Mouse (Mus musculus): ENCODE measurements around the gene Ncapd2. TPM values are rescaled to one million over a fixed set of nuclear protein-coding genes. Genes with fewer than 3 reads are reported as not detected.

Ncapd2 gene
- polyA plus RNA-seq, 1 experiment from 2014 or later: 261 TPM

- 65% methylated on average over 9 of the region's 9 CpGs for WGBS
- Histone ChIP-seq H3K4me3 (0 out of 2 replicates have a peak overlapping the region, but pooled peaks have one; percentile 59), H3K27me3 (replicated peaks; ENCODE audit: low read depth, poor library complexity, severe bottlenecking) (no peaks in the 10 kb centered on the region), H3K27ac (replicated peaks) (0 out of 2 replicates have a peak overlapping the region, but pooled peaks have one; percentile 10), H3K9me3 (no peaks in the 10 kb centered on the region), H3K36me3 (replicated peaks) (no peaks in the 10 kb centered on the region), H3K4me1 (peaks cover 33% of the 10 kb centered on the region)
- DNase-seq (ENCODE audit: low spot score): no peak
Measured at GRCm38 (mm10) chr6:125230571-125230970, 39.1 kb upstream of the Ncapd2 start.

- no peaks in the 10 kb centered on the region for H3K36me3 ChIP-seq (replicated peaks)
- H3K4me1 ChIP-seq: peaks cover 4% of the 10 kb centered on the region
- H3K9me3 ChIP-seq: no peaks in the 10 kb centered on the region
- H3K27ac ChIP-seq (replicated peaks): no peak overlapping the region
- WGBS: 82% methylated on average over 5 of the region's 5 CpGs
- H3K27me3 ChIP-seq (replicated peaks; ENCODE audit: low read depth, poor library complexity, severe bottlenecking): no peaks in the 10 kb centered on the region
- no peak for DNase-seq (ENCODE audit: low spot score)
- H3K4me3 ChIP-seq: no peak overlapping the region
Measured at GRCm38 (mm10) chr6:125225518-125226115, 34.1 kb upstream of the Ncapd2 start.

GRCm38 (mm10) chr6:125222577-125222976, 31.1 kb upstream of the Ncapd2 start:
- H3K36me3 ChIP-seq (replicated peaks): no peaks in the 10 kb centered on the region
- no peak overlapping the region for H3K4me3 ChIP-seq
- H3K9me3 ChIP-seq: no peaks in the 10 kb centered on the region
- H3K27me3 ChIP-seq (replicated peaks; ENCODE audit: low read depth, poor library complexity, severe bottlenecking): 0 out of 2 replicates have a peak, but pooled peaks cover 4% of the 10 kb centered on the region
- DNase-seq (ENCODE audit: low spot score): no peak
- no peaks in the 10 kb centered on the region for H3K4me1 ChIP-seq
- H3K27ac ChIP-seq (replicated peaks): no peak overlapping the region
- 78% methylated on average over 3 of the region's 3 CpGs for WGBS

GRCm38 (mm10) chr6:125222146-125222545, 30.6 kb upstream of the Ncapd2 start:
- WGBS: 91% methylated on average over 2 of the region's 2 CpGs
- Histone ChIP-seq H3K27ac (replicated peaks) (no peak overlapping the region), H3K27me3 (replicated peaks; ENCODE audit: low read depth, poor library complexity, severe bottlenecking) (peaks cover 5% of the 10 kb centered on the region), H3K9me3 (no peaks in the 10 kb centered on the region), H3K4me1 (no peaks in the 10 kb centered on the region), H3K36me3 (replicated peaks) (no peaks in the 10 kb centered on the region), H3K4me3 (no peak overlapping the region)
- no peak for DNase-seq (ENCODE audit: low spot score)

GRCm38 (mm10) chr6:125221115-125221745, 29.7 kb upstream of the Ncapd2 start:
- Histone ChIP-seq H3K27me3 (replicated peaks; ENCODE audit: low read depth, poor library complexity, severe bottlenecking) (peaks cover 14% of the 10 kb centered on the region), H3K36me3 (replicated peaks) (no peaks in the 10 kb centered on the region), H3K4me1 (peaks cover 4% of the 10 kb centered on the region), H3K9me3 (no peaks in the 10 kb centered on the region), H3K27ac (replicated peaks) (no peak overlapping the region), H3K4me3 (no peak overlapping the region; the same call in 1 of the 2 replicates)
- 91% methylated on average over 20 of the region's 20 CpGs for WGBS
- DNase-seq (ENCODE audit: low spot score): no peak

GRCm38 (mm10) chr6:125218963-125219362, 27.5 kb upstream of the Ncapd2 start:
- 80% methylated on average over 4 of the region's 4 CpGs for WGBS
- Histone ChIP-seq H3K4me3 (no peak overlapping the region), H3K27ac (replicated peaks) (no peak overlapping the region), H3K36me3 (replicated peaks) (no peaks in the 10 kb centered on the region), H3K27me3 (replicated peaks; ENCODE audit: low read depth, poor library complexity, severe bottlenecking) (peaks cover 17% of the 10 kb centered on the region), H3K9me3 (no peaks in the 10 kb centered on the region), H3K4me1 (peaks cover 11% of the 10 kb centered on the region)
- peak; percentile 39 for DNase-seq (ENCODE audit: low spot score)

GRCm38 (mm10) chr6:125217899-125218298, 26.4 kb upstream of the Ncapd2 start:
- Histone ChIP-seq H3K36me3 (replicated peaks) (no peaks in the 10 kb centered on the region), H3K9me3 (no peaks in the 10 kb centered on the region), H3K27me3 (replicated peaks; ENCODE audit: low read depth, poor library complexity, severe bottlenecking) (peaks cover 27% of the 10 kb centered on the region), H3K4me1 (peaks cover 11% of the 10 kb centered on the region), H3K4me3 (no peak overlapping the region), H3K27ac (replicated peaks) (no peak overlapping the region)
- no peak for DNase-seq (ENCODE audit: low spot score)
- WGBS: 91% methylated on average over 11 of the region's 11 CpGs

- H3K27ac ChIP-seq (replicated peaks): no peak overlapping the region
- peaks cover 34% of the 10 kb centered on the region for H3K27me3 ChIP-seq (replicated peaks; ENCODE audit: low read depth, poor library complexity, severe bottlenecking)
- H3K4me1 ChIP-seq: peaks cover 11% of the 10 kb centered on the region
- H3K4me3 ChIP-seq: no peak overlapping the region
- no peaks in the 10 kb centered on the region for H3K9me3 ChIP-seq
- H3K36me3 ChIP-seq (replicated peaks): no peaks in the 10 kb centered on the region
- DNase-seq (ENCODE audit: low spot score): no peak
- WGBS: 90% methylated on average over 2 of the region's 2 CpGs
Measured at GRCm38 (mm10) chr6:125216898-125217297, 25.4 kb upstream of the Ncapd2 start.

- Histone ChIP-seq H3K4me1 (peaks cover 11% of the 10 kb centered on the region), H3K36me3 (replicated peaks) (no peaks in the 10 kb centered on the region), H3K27me3 (replicated peaks; ENCODE audit: low read depth, poor library complexity, severe bottlenecking) (peaks cover 34% of the 10 kb centered on the region), H3K9me3 (no peaks in the 10 kb centered on the region), H3K27ac (replicated peaks) (peak within 1 kb of the TSS; percentile 81), H3K4me3 (peak within 1 kb of the TSS; percentile 82)
- under 1% methylated on average over 48 of the region's 48 CpGs for WGBS
- DNase-seq (ENCODE audit: low spot score): peak; percentile 91
Measured at GRCm38 (mm10) chr6:125215148-125215954, 23.9 kb upstream of the Ncapd2 start, which contains the start of gene Vamp1. Gene Vamp1, plus strand, starts transcription at chr6:125215551.

- peaks cover 11% of the 10 kb centered on the region for H3K4me1 ChIP-seq
- WGBS: 81% methylated on average over 6 of the region's 6 CpGs
- no peak for DNase-seq (ENCODE audit: low spot score)
Measured at GRCm38 (mm10) chr6:125213715-125214114, 22.2 kb upstream of the Ncapd2 start.

GRCm38 (mm10) chr6:125213129-125213528, 21.6 kb upstream of the Ncapd2 start:
- Histone ChIP-seq H3K9me3 (no peaks in the 10 kb centered on the region), H3K27me3 (replicated peaks; ENCODE audit: low read depth, poor library complexity, severe bottlenecking) (peaks cover 34% of the 10 kb centered on the region), H3K4me3 (no peak overlapping the region), H3K36me3 (replicated peaks) (no peaks in the 10 kb centered on the region), H3K27ac (replicated peaks) (no peak overlapping the region), H3K4me1 (peaks cover 11% of the 10 kb centered on the region)
- no peak for DNase-seq (ENCODE audit: low spot score)
- 76% methylated on average over 6 of the region's 6 CpGs for WGBS

More at GRCm38 (mm10) chr6:125213715-125214114, 22.2 kb upstream of the Ncapd2 start:
- Histone ChIP-seq H3K27me3 (replicated peaks; ENCODE audit: low read depth, poor library complexity, severe bottlenecking) (peaks cover 34% of the 10 kb centered on the region), H3K9me3 (no peaks in the 10 kb centered on the region), H3K4me3 (no peak overlapping the region), H3K27ac (replicated peaks) (no peak overlapping the region), H3K36me3 (replicated peaks) (no peaks in the 10 kb centered on the region)

GRCm38 (mm10) chr6:125212621-125213020, 21.1 kb upstream of the Ncapd2 start:
- H3K27ac ChIP-seq (replicated peaks): no peak overlapping the region
- DNase-seq (ENCODE audit: low spot score): no peak
- 72% methylated on average over 2 of the region's 2 CpGs for WGBS
- peaks cover 11% of the 10 kb centered on the region for H3K4me1 ChIP-seq
- peaks cover 31% of the 10 kb centered on the region for H3K27me3 ChIP-seq (replicated peaks; ENCODE audit: low read depth, poor library complexity, severe bottlenecking)
- no peaks in the 10 kb centered on the region for H3K36me3 ChIP-seq (replicated peaks)
- H3K4me3 ChIP-seq: no peak overlapping the region
- no peaks in the 10 kb centered on the region for H3K9me3 ChIP-seq
